Mouse (Mus musculus): ENCODE results near the gene Lrrc34.

Lrrc34 gene

DNA sequence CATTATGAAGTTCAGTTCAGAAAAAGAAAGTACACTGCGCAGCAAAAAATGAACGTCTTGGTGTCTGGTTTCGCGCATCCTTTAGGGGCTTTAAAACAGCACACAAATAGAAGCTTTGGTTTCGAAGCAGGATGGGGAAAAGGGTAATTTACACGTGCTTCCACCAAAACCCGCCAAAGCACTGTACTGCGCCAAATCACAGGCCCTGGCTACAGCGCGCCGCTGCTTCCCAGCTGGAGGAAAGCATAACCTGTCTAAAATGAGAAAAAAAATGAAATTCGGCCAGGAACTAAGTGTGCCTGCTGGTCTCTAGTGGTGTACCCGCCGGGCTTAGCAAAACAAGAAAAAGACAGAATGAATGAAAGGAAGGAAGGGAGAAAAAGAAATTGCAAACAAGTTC, 47.0 kb downstream of the Lrrc34 start:
- peak; percentile 47 to 51 for DNase-seq (ENCODE audit: low read depth in 2 of 2, low spot score in 2 of 2)

GRCm38 (mm10) chr3:30599711-30600545, 47.7 kb downstream of the Lrrc34 start, which contains the start of gene Actrt3:
Actrt3 (minus strand) TSS chr3:30599939.
- DNase-seq (ENCODE audit: low read depth in 2 of 2, low spot score in 2 of 2) = peak; percentile 43 to 50

GRCm38 (mm10) chr3:30597271-30597670, 50.4 kb downstream of the Lrrc34 start:
- DNase-seq (ENCODE audit: low read depth in 2 of 2, low spot score in 2 of 2) = no peak

GRCm38 (mm10) chr3:30595111-30595832, 52.4 kb downstream of the Lrrc34 start:
- DNase-seq (ENCODE audit: low read depth in 2 of 2, low spot score in 2 of 2) = no peak

GRCm38 (mm10) chr3:30593719-30594485, 53.8 kb downstream of the Lrrc34 start:
- DNase-seq (ENCODE audit: low read depth in 2 of 2, low spot score in 2 of 2) = no peak

DNA sequence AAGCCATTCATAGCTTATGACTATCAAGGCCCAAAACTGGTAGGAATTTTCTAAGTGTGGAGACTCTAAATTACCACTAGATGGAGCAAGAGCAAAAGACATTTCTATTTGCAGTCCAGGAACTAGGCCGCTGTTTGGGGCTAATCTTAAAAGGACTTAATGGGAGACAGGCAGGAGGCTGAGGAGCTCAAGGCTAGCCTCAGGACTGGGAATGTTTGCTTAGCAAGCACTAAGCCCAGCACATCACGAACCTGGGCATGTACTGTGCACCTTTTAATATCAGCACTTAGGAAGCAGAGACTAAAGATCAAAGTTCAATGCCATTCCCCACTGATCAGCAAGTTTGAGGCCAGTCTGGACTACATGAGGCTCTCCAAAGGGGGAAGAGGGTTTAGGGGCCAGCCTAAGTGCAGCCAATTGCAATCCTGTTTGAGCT, 55.2 kb downstream of the Lrrc34 start:
- DNase-seq (ENCODE audit: low read depth in 2 of 2, low spot score in 2 of 2) = peak in 1 of 2 experiments; percentile 35

- no peak for DNase-seq (ENCODE audit: low read depth in 2 of 2, low spot score in 2 of 2)
These were observed 58.8 kb downstream of the Lrrc34 start for GRCm38 (mm10) chr3:30588865-30589264.

Measured in CD8-positive naive resting alpha-beta T cell, adult 2 months (primary cell).